Mouse (Mus musculus) G1E-ER4 (cell line): ENCODE measurements around the gene Hjurp. TPM values are rescaled to one million over a fixed set of nuclear protein-coding genes. Genes with fewer than 3 reads are reported as not detected.

Experiments used
- GATA1 ChIP-seq: IDR thresholded peaks from one replicate; pipeline ENCODE4 v1.8.0; 2012; ENCODE audit warnings: low read length, inconsistent platforms
- polyA plus RNA-seq: library from polyadenylated mRNA; stranded (reverse); fragments of >175 nt; gene quantifications from 2 replicates; pipeline ENCODE4 v1.2.3, GENCODE M21; 2012

The Hjurp gene
- polyA plus RNA-seq, result 48.5 and 76.4 TPM in 2 replicates

- TF ChIP-seq GATA1, result no peak
Measured at GRCm38 (mm10) chr1:88277098-88277817, at the start of gene Hjurp, which contains the start of gene Trpm8. Hjurp (minus strand) TSS chr1:88277633. Trpm8 (plus strand) TSS chr1:88277661.

- no peak for TF ChIP-seq GATA1
Measured at GRCm38 (mm10) chr1:88323101-88323500, 45.7 kb upstream of the Hjurp start.

DNA sequence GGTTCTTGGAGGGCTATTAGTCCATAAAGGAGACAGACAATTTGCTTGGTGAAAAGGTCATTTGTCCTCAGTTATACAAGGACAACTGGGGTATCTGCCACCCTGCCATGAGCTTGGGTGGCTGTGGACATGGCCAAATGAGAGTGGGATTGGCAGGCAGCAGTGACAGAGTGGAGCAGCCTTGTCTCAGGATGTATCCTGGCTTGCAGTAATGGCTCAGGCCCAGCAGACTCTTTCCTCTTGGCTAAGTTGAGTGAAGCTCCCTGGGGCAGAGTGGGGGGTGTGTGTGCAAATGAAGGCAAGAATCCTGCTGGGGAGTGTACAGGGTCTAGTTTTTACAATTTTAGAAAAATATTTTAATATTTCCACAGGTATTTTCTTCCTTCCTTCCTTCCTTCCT lies 44.7 kb upstream of the Hjurp start:
- no peak for TF ChIP-seq GATA1

- TF ChIP-seq GATA1, result no peak
Measured at GRCm38 (mm10) chr1:88320821-88321395, 43.5 kb upstream of the Hjurp start.

- no peak for TF ChIP-seq GATA1
Measured at GRCm38 (mm10) chr1:88318531-88319060, 41.2 kb upstream of the Hjurp start.

DNA sequence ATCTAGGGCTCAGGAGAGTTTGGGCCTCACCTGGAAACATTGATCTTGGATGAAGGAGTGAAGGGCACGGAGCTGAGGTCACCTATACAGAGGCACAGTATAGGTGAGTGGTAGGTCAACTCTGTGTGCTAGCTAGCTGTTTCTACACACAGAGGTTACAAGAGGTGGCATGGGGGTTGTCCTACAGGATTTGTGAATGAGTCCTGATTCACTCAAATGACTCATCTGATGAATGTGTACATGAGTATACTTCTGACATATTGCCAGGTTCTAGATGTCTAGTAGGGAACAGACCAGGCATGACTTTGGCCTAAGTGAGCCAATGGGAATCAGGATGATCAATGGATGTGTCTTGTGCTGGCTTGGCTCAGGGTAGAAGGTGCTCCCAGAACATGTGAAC lies 39.8 kb upstream of the Hjurp start:
- no peak for TF ChIP-seq GATA1

- TF ChIP-seq GATA1, result no peak
Measured at GRCm38 (mm10) chr1:88310349-88310748, 32.9 kb upstream of the Hjurp start.

GRCm38 (mm10) chr1:88309905-88310304 lies 32.5 kb upstream of the Hjurp start:
- no peak for TF ChIP-seq GATA1

DNA sequence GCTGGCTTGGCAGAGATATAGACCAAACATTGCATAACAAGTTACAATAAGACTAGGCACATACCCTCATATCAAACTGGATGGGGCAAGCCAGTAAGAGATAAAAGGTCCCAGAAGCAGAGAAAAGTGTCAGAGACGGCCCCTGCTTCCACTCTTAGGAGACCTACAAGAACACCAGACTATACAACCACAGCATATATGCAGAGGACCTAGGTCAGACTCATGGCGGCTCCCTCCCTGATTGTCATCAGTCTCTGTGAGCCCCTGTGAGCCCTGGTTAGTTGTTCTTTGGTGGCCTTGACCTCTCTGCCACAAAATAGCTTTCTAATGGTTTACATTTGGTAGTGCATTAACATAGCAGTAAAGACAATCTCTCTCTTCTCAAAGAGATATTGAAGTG lies 31.6 kb upstream of the Hjurp start:
- TF ChIP-seq GATA1, result no peak

DNA sequence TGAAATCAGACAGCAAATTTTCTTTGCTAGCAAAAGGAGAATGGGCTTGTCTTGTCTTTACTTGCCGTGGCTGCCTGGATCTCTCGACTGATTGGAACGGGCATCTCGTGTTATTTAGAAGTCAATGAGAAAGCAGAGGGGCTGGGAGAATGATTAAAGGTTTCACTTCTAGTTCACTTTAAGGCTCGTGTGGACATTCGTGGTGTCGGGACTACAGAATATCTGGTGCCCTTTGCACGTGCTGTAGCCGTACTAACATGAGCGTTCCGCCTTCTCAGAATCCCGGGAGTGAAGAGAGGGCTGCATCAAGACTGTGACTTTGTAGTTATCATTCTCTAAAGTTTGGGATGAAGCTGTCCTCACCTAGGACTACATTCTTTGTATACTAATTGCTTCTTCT lies 29.7 kb upstream of the Hjurp start:
- no peak for TF ChIP-seq GATA1

DNA sequence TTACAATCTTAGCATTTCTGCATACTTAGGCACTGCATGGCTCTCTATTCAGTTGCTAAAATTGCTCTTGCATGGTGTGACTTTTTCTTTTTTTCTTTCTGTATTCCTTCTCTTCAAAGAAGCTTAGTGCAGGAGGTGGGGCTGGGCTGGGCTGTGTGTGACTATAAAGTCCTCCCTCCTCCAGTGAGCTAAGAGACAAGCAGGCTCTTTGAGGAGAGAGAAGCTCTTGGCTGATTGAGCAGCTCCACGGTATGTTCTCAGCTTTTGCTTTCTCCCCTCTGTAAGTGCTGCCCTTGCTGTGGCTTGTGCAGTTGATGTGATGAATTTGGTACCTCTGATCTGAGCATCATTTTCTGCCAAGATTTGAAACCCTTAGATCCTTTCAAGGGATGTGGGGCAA lies 29.1 kb upstream of the Hjurp start:
- TF ChIP-seq GATA1, result no peak

GRCm38 (mm10) chr1:88305018-88305795 lies 27.8 kb upstream of the Hjurp start:
- no peak for TF ChIP-seq GATA1

DNA sequence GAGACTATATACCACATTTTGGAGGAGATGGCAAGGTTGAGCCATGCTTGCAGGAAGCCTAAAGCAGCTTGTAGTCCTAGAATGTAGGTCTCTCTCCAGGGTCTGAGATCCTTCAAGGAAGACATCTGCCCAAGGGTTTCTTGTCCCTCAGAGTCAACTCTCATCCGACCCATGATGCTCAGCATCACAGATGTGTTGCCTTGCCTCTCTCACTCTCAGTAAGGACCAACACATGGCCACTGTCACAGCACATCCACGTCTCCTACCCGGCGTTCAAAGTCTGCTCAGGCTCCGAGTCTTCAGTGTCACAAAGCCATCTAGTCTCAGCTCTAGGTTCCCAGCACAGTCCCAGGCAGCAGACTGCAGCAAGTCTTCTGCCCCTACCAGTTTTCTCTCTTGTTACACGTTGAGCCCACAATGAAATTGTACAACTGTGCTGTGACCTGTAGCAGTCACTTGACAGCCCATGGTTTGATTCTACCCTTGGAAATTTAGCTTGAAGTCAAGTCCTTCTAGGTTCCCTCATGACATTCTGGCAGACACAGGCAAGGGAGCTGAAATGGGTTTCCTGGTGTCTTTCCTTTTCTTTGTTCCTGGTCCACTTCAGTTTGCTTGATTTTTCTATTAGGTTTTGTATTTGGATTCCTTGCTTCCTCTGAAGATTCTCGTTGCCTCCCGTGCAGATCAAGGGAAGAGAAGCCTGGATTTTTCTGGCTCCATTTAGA lies 27.0 kb upstream of the Hjurp start:
- TF ChIP-seq GATA1, result no peak

- TF ChIP-seq GATA1, result no peak
Measured at GRCm38 (mm10) chr1:88303762-88304161, 26.3 kb upstream of the Hjurp start.

GRCm38 (mm10) chr1:88302057-88302740 lies 24.8 kb upstream of the Hjurp start:
- no peak for TF ChIP-seq GATA1
